ENCODE assay signal across 8 mouse cellular contexts in genomic region chr6:88445661-88446060, GRCm38 (mm10). TPM values are rescaled to one million over a fixed set of nuclear protein-coding genes. Genes with fewer than 3 reads are reported as not detected.
A peak's percentile ranks its signal among the peaks of the same experiment; 100 is the strongest.
DNase-seq lines count a peak whose midpoint lies in the region; ATAC-seq and TF ChIP-seq lines count a peak whose summit lies in the region.

No protein-coding gene starts in this region.

- 6% methylated on average over 5 of the region's 5 CpGs for WGBS in lung, embryonic 14.5 days
- WGBS in embryonic facial prominence, embryonic 10.5 days = 15% methylated on average over 5 of the region's 5 CpGs
- WGBS in limb, embryonic 11.5 days = 18% methylated on average over 5 of the region's 5 CpGs

- no peak for TF ChIP-seq CTCF in lung, embryonic 14.5 days (IDR thresholded peaks at IDR 0.05; ENCODE audit: low read depth)

- peak overlapping the region; percentile 84 for H3K9ac ChIP-seq in lung, embryonic 14.5 days
- H3K9ac ChIP-seq in limb, embryonic 11.5 days (ENCODE audit: low read length) = peak overlapping the region; percentile 66

- no peaks in the 10 kb centered on the region for H3K36me3 ChIP-seq in lung, embryonic 14.5 days (ENCODE audit: insufficient read depth)
- H3K36me3 ChIP-seq in embryonic facial prominence, embryonic 10.5 days (replicated peaks) = no peaks in the 10 kb centered on the region
- no peaks in the 10 kb centered on the region for H3K36me3 ChIP-seq in limb, embryonic 11.5 days (ENCODE audit: control insufficient read depth, insufficient read depth, low read length)

- peak overlapping the region; percentile 80 for H3K4me2 ChIP-seq in lung, embryonic 14.5 days
- peak overlapping the region; percentile 64 for H3K4me2 ChIP-seq in limb, embryonic 11.5 days (ENCODE audit: low read depth, severe bottlenecking)

- H3K4me1 ChIP-seq in lung, embryonic 14.5 days (ENCODE audit: insufficient read depth) = peaks cover 3% of the 10 kb centered on the region; the same call in 1 of the 2 replicates
- peaks cover 31% of the 10 kb centered on the region for H3K4me1 ChIP-seq in embryonic facial prominence, embryonic 10.5 days
- no peaks in the 10 kb centered on the region for H3K4me1 ChIP-seq in limb, embryonic 11.5 days (ENCODE audit: control insufficient read depth, insufficient read depth, low read length)

- H3K27ac ChIP-seq in lung, embryonic 14.5 days (ENCODE audit: low read depth) = no peak overlapping the region
- H3K27ac ChIP-seq in embryonic facial prominence, embryonic 10.5 days (replicated peaks) = peak overlapping the region; percentile 88
- H3K27ac ChIP-seq in limb, embryonic 11.5 days (replicated peaks; ENCODE audit: low read depth, low read length) = no peak overlapping the region

- ATAC-seq in lung, embryonic 14.5 days (ENCODE audit: insufficient read depth) = no peak
- ATAC-seq in limb, embryonic 11.5 days (ENCODE audit: insufficient number of reproducible peaks, low FRiP score, low TSS enrichment, low read depth) = no peak
- ATAC-seq in erythroid progenitor cell, adult 5-6 weeks (replicated peaks; ENCODE audit: low FRiP score, poor library complexity, severe bottlenecking) = no peak

- H3K4me3 ChIP-seq in lung, embryonic 14.5 days (ENCODE audit: low read depth, low read length) = peak overlapping the region; percentile 82
- H3K4me3 ChIP-seq in embryonic facial prominence, embryonic 10.5 days = peak overlapping the region; percentile 85
- peak overlapping the region; percentile 75 for H3K4me3 ChIP-seq in limb, embryonic 11.5 days (ENCODE audit: low read depth, low read length)

- no peaks in the 10 kb centered on the region for H3K27me3 ChIP-seq in lung, embryonic 14.5 days (ENCODE audit: insufficient read depth, low read length)
- peaks cover 24% of the 10 kb centered on the region for H3K27me3 ChIP-seq in embryonic facial prominence, embryonic 10.5 days (replicated peaks; ENCODE audit: low read depth, poor library complexity, severe bottlenecking)
- no peaks in the 10 kb centered on the region for H3K27me3 ChIP-seq in limb, embryonic 11.5 days (ENCODE audit: control insufficient read depth, insufficient read depth, low read length)

- no peaks in the 10 kb centered on the region for H3K9me3 ChIP-seq in lung, embryonic 14.5 days (ENCODE audit: low read depth, low read length)
- no peaks in the 10 kb centered on the region for H3K9me3 ChIP-seq in embryonic facial prominence, embryonic 10.5 days
- no peaks in the 10 kb centered on the region for H3K9me3 ChIP-seq in limb, embryonic 11.5 days (ENCODE audit: control insufficient read depth, low read length)

- no peak for DNase-seq in lung, embryonic 14.5 days
- no peak for DNase-seq in lung, postnatal 25 days (ENCODE audit: low spot score)
- DNase-seq in embryonic facial prominence, embryonic 10.5 days (ENCODE audit: low spot score) = no peak
- no peak for DNase-seq in limb, embryonic 11.5 days (ENCODE audit: low spot score)
- peak; percentile 10 for DNase-seq in retina, postnatal 1 day
- DNase-seq in urinary bladder, adult 2 months (ENCODE audit: low spot score) = no peak
- no peak for DNase-seq in thymus, postnatal 0 days (ENCODE audit: low spot score)

RNA-seq across cellular contexts. Expression of gene Eefsec, which starts 0.7 kb away (rescaled TPM):
- 44.6 and 48.2 TPM in 2 replicates for polyA plus RNA-seq in lung, embryonic 14.5 days (2014; fragmentation: Nextera tagmentation; extraction: Ambion mirVana)
- polyA plus RNA-seq in embryonic facial prominence, embryonic 10.5 days (2016; fragmentation: Nextera tagmentation; extraction: Ambion mirVana) = 44.6 and 45.0 TPM in 2 replicates
- 48.5 and 48.9 TPM in 2 replicates for polyA plus RNA-seq in limb, embryonic 11.5 days (2014; fragmentation: Nextera tagmentation; extraction: Ambion mirVana)
- total RNA-seq in erythroid progenitor cell, adult 5-6 weeks (2015; ENCODE audit: low replicate concordance) = 7.2 and 7.5 TPM in 2 replicates
- 5.9 and 8.8 TPM in 2 replicates for total RNA-seq in erythroid progenitor cell, adult 5-6 weeks (2017; ENCODE audit: low replicate concordance)
- polyA plus RNA-seq in urinary bladder, adult 2 months (2012; rRNA removed) = 13.8 and 15.8 TPM in 2 replicates
- polyA plus RNA-seq in thymus, postnatal 0 days (2015; fragmentation: Nextera tagmentation; extraction: Ambion mirVana) = 107 and 117 TPM in 2 replicates

RNA-seq across cellular contexts. Expression of gene Ruvbl1, which starts 19.5 kb away (rescaled TPM):
- polyA plus RNA-seq in lung, embryonic 14.5 days (2014; fragmentation: Nextera tagmentation; extraction: Ambion mirVana) = 153 and 163 TPM in 2 replicates
- polyA plus RNA-seq in embryonic facial prominence, embryonic 10.5 days (2016; fragmentation: Nextera tagmentation; extraction: Ambion mirVana) = 215 and 227 TPM in 2 replicates
- 206 and 211 TPM in 2 replicates for polyA plus RNA-seq in limb, embryonic 11.5 days (2014; fragmentation: Nextera tagmentation; extraction: Ambion mirVana)
- total RNA-seq in erythroid progenitor cell, adult 5-6 weeks (2015; ENCODE audit: low replicate concordance) = 26.3 and 27.2 TPM in 2 replicates
- total RNA-seq in erythroid progenitor cell, adult 5-6 weeks (2017; ENCODE audit: low replicate concordance) = 23.9 and 36.6 TPM in 2 replicates
- 33.1 and 37.7 TPM in 2 replicates for polyA plus RNA-seq in urinary bladder, adult 2 months (2012; rRNA removed)
- 126 and 147 TPM in 2 replicates for polyA plus RNA-seq in thymus, postnatal 0 days (2015; fragmentation: Nextera tagmentation; extraction: Ambion mirVana)
